ENCODE assay signal across 8 mouse cellular contexts in the genomic region with DNA sequence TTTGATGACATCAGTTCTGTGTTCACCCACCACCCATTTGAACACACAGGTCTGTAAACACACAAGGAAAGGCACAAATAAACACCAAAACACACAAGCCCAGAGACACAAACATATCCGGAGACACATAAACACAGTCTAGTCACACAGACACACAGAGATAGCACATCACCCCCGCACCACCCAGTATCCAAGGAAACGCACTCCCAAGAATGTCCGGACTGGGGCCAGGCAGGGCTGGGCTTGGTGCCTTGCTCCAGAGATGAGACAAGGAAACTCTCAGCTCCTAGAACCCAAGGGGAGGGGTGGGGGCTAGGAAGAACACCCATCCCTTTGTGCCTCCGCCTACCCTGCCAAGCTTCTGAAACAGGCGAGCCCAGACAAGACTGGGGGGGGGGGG. TPM values are rescaled to one million over a fixed set of nuclear protein-coding genes. Genes with fewer than 3 reads are reported as not detected.
DNase-seq lines count a peak whose midpoint lies in the region; ATAC-seq lines count a peak whose summit lies in the region.

No protein-coding gene starts in this region.

- H3K4me2 ChIP-seq in hindbrain, embryonic 13.5 days: no peak overlapping the region

- peak overlapping the region; percentile 82 for H3K27ac ChIP-seq in hindbrain, embryonic 13.5 days

- no peak overlapping the region for H3K4me3 ChIP-seq in hindbrain, embryonic 13.5 days

- ATAC-seq in hindbrain, embryonic 13.5 days (ENCODE audit: low FRiP score): no peak
- ATAC-seq in cerebellum, adult (ENCODE audit: insufficient number of reproducible peaks, low FRiP score, low TSS enrichment): no peak

- H3K4me1 ChIP-seq in hindbrain, embryonic 13.5 days (replicated peaks): peaks cover 77% of the 10 kb centered on the region

- H3K27me3 ChIP-seq in hindbrain, embryonic 13.5 days: no peaks in the 10 kb centered on the region

- no peaks in the 10 kb centered on the region for H3K9me3 ChIP-seq in hindbrain, embryonic 13.5 days

- peak; percentile 60 for DNase-seq in cerebellum, adult 9-11 months
- no peak for DNase-seq in cerebellum, postnatal 25 days
- peak; percentile 49 for DNase-seq in right cerebral cortex, adult 2 months (ENCODE audit: low spot score in 2 of 2)
- no peak for DNase-seq in right cerebral cortex, postnatal 4 days
- peak; percentile 92 for DNase-seq in lung, postnatal 10 days
- peak; percentile 24 for DNase-seq in yolk sac, embryonic 10.5 days (ENCODE audit: low spot score)

- 27% methylated on average over 6 of the region's 6 CpGs for WGBS in hindbrain, embryonic 13.5 days

- no peak overlapping the region for H3K9ac ChIP-seq in hindbrain, embryonic 13.5 days

- no peaks in the 10 kb centered on the region for H3K36me3 ChIP-seq in hindbrain, embryonic 13.5 days

RNA-seq across cellular contexts. Expression of gene Phldb1, which starts 10.8 kb away (rescaled TPM):
- polyA plus RNA-seq in hindbrain, embryonic 13.5 days (2015; fragmentation: Nextera tagmentation; extraction: Ambion mirVana): 44.5 and 48.8 TPM in 2 replicates

RNA-seq across cellular contexts. Expression of gene Arcn1, which starts 43.4 kb away (rescaled TPM):
- 142 and 143 TPM in 2 replicates for polyA plus RNA-seq in hindbrain, embryonic 13.5 days (2015; fragmentation: Nextera tagmentation; extraction: Ambion mirVana)

RNA-seq across cellular contexts. Expression of gene Ift46, which starts 43.5 kb away (rescaled TPM):
- polyA plus RNA-seq in hindbrain, embryonic 13.5 days (2015; fragmentation: Nextera tagmentation; extraction: Ambion mirVana): 158 and 163 TPM in 2 replicates

RNA-seq across cellular contexts. Expression of gene Treh, which starts 51.2 kb away (rescaled TPM):
- not detected in 2 replicates for polyA plus RNA-seq in hindbrain, embryonic 13.5 days (2015; fragmentation: Nextera tagmentation; extraction: Ambion mirVana)

Comparison
In these comparisons a context has a peak if more than half of its experiments do, and no peak if none do; other contexts are left out.
1. DNase-seq: peak in cerebellum, adult 9-11 months (single experiment), right cerebral cortex, adult 2 months (2 of 2), lung, postnatal 10 days (single experiment) and yolk sac, embryonic 10.5 days (single experiment); none in cerebellum, postnatal 25 days (0 of 2) and right cerebral cortex, postnatal 4 days (single experiment).